Mouse (Mus musculus) liver, embryonic 15.5 days (tissue): ENCODE results near the gene Exoc3l4. TPM values are rescaled to one million over a fixed set of nuclear protein-coding genes. Genes with fewer than 3 reads are reported as not detected.

ENCODE experiments used
- ATAC-seq: fragments of 200-750 bp; cut with Nextera tagmentation; 2 replicates; pipeline ENCODE4 v1.8.0; 2017; ENCODE audit warnings: moderate number of reproducible peaks, mild to moderate bottlenecking, moderate library complexity; ENCODE audit not compliant: insufficient read depth
- H3K27ac ChIP-seq: fragments of 300-500 bp; sonication (generic); replicated peaks from 2 replicates; pipeline ENCODE4 v1.5.1; 2015; ENCODE audit warnings: mild to moderate bottlenecking, inconsistent platforms
- H3K27me3 ChIP-seq: fragments of 300-500 bp; sonication (generic); 2 replicates; pipeline ENCODE4 v1.6.1; 2015; ENCODE audit warnings: mild to moderate bottlenecking, inconsistent platforms
- H3K36me3 ChIP-seq: fragments of 300-500 bp; sonication (generic); replicated peaks from 2 replicates; pipeline ENCODE4 v1.6.1; 2015; ENCODE audit warnings: moderate library complexity, mild to moderate bottlenecking, inconsistent platforms
- H3K4me1 ChIP-seq: fragments of 300-500 bp; sonication (generic); replicated peaks from 2 replicates; pipeline ENCODE4 v1.6.1; 2015; ENCODE audit warnings: inconsistent platforms
- H3K4me2 ChIP-seq: fragments of 300-500 bp; sonication (generic); 2 replicates; pipeline ENCODE4 v1.6.1; 2015; ENCODE audit warnings: moderate library complexity, mild to moderate bottlenecking, inconsistent platforms
- H3K4me3 ChIP-seq: fragments of 300-500 bp; sonication (generic); replicated peaks from 2 replicates; pipeline ENCODE4 v1.5.1; 2015; ENCODE audit warnings: mild to moderate bottlenecking, inconsistent platforms
- H3K9ac ChIP-seq: fragments of 300-500 bp; sonication (generic); 2 replicates; pipeline ENCODE4 v1.6.1; 2015; ENCODE audit warnings: moderate library complexity, mild to moderate bottlenecking, inconsistent platforms
- H3K9me3 ChIP-seq: fragments of 300-500 bp; sonication (generic); replicated peaks from 2 replicates; pipeline ENCODE4 v1.6.1; 2016; ENCODE audit warnings: inconsistent platforms
- WGBS: fragments of 180-500 bp; shearing (Covaris S2); methylation state at CpG from one replicate; pipeline ENCODE4 v1.1.7; 2015; ENCODE audit warnings: mixed read lengths; ENCODE audit not compliant: insufficient replicate concordance; 5-methylcytosine and 5-hydroxymethylcytosine counted together
- polyA plus RNA-seq: library from polyadenylated mRNA; unstranded; fragments of >200 nt; fragmentation: Nextera tagmentation; extraction: Ambion mirVana; gene quantifications from 2 replicates; pipeline ENCODE4 v1.2.1, GENCODE M21; 2015

Exoc3l4 gene
- polyA plus RNA-seq, 1 experiment from 2014 or later = 23.5 TPM

GRCm38 (mm10) chr12:111377986-111378490, 38.8 kb upstream of the Exoc3l4 start:
- H3K9ac ChIP-seq = peak overlapping the region; percentile 59
- H3K4me1 ChIP-seq = peaks cover 23% of the 10 kb centered on the region
- H3K36me3 ChIP-seq = no peaks in the 10 kb centered on the region
- peaks cover 80% of the 10 kb centered on the region for H3K27me3 ChIP-seq
- peak overlapping the region; percentile 68 for H3K4me3 ChIP-seq
- H3K9me3 ChIP-seq = no peaks in the 10 kb centered on the region
- H3K4me2 ChIP-seq = peak overlapping the region; percentile 74
- ATAC-seq = peak; percentile 22
- WGBS = under 1% methylated on average over 32 of the region's 32 CpGs
- H3K27ac ChIP-seq = 0 out of 2 replicates have a peak overlapping the region, but pooled peaks have one; percentile 41

- peaks cover 23% of the 10 kb centered on the region for H3K4me1 ChIP-seq
- no peak overlapping the region for H3K9ac ChIP-seq
- H3K4me3 ChIP-seq = no peak overlapping the region
- no peaks in the 10 kb centered on the region for H3K9me3 ChIP-seq
- no peak for ATAC-seq
- no peaks in the 10 kb centered on the region for H3K36me3 ChIP-seq
- peak overlapping the region; percentile 74; the same call in 1 of the 2 replicates for H3K4me2 ChIP-seq
- WGBS = 64% methylated on average over 12 of the region's 12 CpGs
- H3K27ac ChIP-seq = no peak overlapping the region
- H3K27me3 ChIP-seq = peaks cover 87% of the 10 kb centered on the region
These were observed 38.0 kb upstream of the Exoc3l4 start for GRCm38 (mm10) chr12:111378812-111379211.

- ATAC-seq = no peak
- no peaks in the 10 kb centered on the region for H3K9me3 ChIP-seq
- H3K27ac ChIP-seq = peak overlapping the region; percentile 19; the same call in 1 of the 2 replicates
- H3K27me3 ChIP-seq = peaks cover 25% of the 10 kb centered on the region
- no peak overlapping the region for H3K4me2 ChIP-seq
- WGBS = 64% methylated on average over 13 of the region's 13 CpGs
- H3K9ac ChIP-seq = no peak overlapping the region
- no peak overlapping the region for H3K4me3 ChIP-seq
- no peaks in the 10 kb centered on the region for H3K36me3 ChIP-seq
- peaks cover 7% of the 10 kb centered on the region; the same call in 1 of the 2 replicates for H3K4me1 ChIP-seq
These were observed 30.8 kb upstream of the Exoc3l4 start for GRCm38 (mm10) chr12:111385883-111386641.

- no peak overlapping the region for H3K4me2 ChIP-seq
- H3K4me1 ChIP-seq = peaks cover 7% of the 10 kb centered on the region; the same call in 1 of the 2 replicates
- no peaks in the 10 kb centered on the region for H3K36me3 ChIP-seq
- H3K9ac ChIP-seq = no peak overlapping the region
- no peaks in the 10 kb centered on the region for H3K9me3 ChIP-seq
- peak; percentile 73 for ATAC-seq
- WGBS = 29% methylated on average over 8 of the region's 8 CpGs
- H3K4me3 ChIP-seq = no peak overlapping the region
- H3K27me3 ChIP-seq = peaks cover 19% of the 10 kb centered on the region
- H3K27ac ChIP-seq = no peak overlapping the region
These were observed 30.1 kb upstream of the Exoc3l4 start for GRCm38 (mm10) chr12:111386642-111387120.

- no peak overlapping the region for H3K4me3 ChIP-seq
- no peak overlapping the region for H3K4me2 ChIP-seq
- H3K9me3 ChIP-seq = no peaks in the 10 kb centered on the region
- peaks cover 7% of the 10 kb centered on the region; the same call in 1 of the 2 replicates for H3K4me1 ChIP-seq
- no peak overlapping the region for H3K27ac ChIP-seq
- peaks cover 15% of the 10 kb centered on the region for H3K27me3 ChIP-seq
- ATAC-seq = no peak
- no peaks in the 10 kb centered on the region for H3K36me3 ChIP-seq
- H3K9ac ChIP-seq = no peak overlapping the region
- 77% methylated on average over 4 of the region's 4 CpGs for whole genome bisulfite sequencing
These were observed 29.7 kb upstream of the Exoc3l4 start for GRCm38 (mm10) chr12:111387146-111387545.

DNA sequence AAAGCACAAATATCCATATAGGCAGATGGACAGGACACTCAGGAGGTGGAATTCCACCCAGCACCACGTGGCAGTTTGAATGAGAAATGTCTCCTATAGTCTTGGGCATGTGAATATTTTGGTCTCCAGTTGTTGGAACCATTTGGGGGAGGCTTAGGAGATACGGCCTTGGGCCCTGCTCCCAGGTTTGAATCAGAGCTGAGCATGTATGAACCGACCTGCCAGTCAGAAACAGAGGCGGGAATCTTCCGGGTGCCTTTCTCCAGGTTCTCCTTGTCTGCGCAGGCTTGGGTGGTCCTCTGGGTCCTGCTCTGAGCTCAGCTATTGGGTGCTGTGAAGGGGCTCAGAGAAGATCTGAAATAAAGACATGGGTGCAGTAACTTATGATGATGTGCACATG, 22.8 kb upstream of the Exoc3l4 start:
- H3K36me3 ChIP-seq = no peaks in the 10 kb centered on the region
- ATAC-seq = no peak
- WGBS = 64% methylated on average over 6 of the region's 6 CpGs
- no peaks in the 10 kb centered on the region for H3K4me1 ChIP-seq
- H3K4me3 ChIP-seq = no peak overlapping the region
- H3K27me3 ChIP-seq = peaks cover 23% of the 10 kb centered on the region
- H3K4me2 ChIP-seq = no peak overlapping the region
- no peaks in the 10 kb centered on the region for H3K9me3 ChIP-seq
- no peak overlapping the region for H3K9ac ChIP-seq
- H3K27ac ChIP-seq = no peak overlapping the region

DNA sequence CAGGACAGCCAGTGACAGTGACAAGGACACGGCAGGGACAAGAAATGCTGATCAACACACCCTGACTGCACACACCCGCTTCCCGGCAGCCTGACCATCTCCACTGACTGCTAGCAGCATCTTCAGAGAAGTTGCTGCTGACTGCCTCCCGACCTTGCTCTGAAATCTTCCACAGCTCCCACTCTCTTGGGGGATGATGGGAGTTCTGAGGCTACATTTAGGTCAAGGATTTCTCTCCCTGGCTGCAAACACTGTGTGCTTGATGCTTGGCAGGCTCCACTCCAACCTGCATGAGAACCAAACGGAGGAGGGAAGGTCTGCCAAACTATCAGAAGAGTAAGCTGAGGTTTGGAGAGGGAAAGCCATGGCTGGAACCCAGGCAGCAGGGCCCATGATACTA, 19.8 kb upstream of the Exoc3l4 start:
- H3K4me3 ChIP-seq = no peak overlapping the region
- no peaks in the 10 kb centered on the region for H3K9me3 ChIP-seq
- WGBS = 45% methylated on average over 5 of the region's 5 CpGs
- H3K36me3 ChIP-seq = no peaks in the 10 kb centered on the region
- H3K27ac ChIP-seq = no peak overlapping the region
- no peak overlapping the region for H3K9ac ChIP-seq
- H3K27me3 ChIP-seq = peaks cover 38% of the 10 kb centered on the region
- ATAC-seq = no peak
- H3K4me2 ChIP-seq = no peak overlapping the region
- no peaks in the 10 kb centered on the region for H3K4me1 ChIP-seq

DNA sequence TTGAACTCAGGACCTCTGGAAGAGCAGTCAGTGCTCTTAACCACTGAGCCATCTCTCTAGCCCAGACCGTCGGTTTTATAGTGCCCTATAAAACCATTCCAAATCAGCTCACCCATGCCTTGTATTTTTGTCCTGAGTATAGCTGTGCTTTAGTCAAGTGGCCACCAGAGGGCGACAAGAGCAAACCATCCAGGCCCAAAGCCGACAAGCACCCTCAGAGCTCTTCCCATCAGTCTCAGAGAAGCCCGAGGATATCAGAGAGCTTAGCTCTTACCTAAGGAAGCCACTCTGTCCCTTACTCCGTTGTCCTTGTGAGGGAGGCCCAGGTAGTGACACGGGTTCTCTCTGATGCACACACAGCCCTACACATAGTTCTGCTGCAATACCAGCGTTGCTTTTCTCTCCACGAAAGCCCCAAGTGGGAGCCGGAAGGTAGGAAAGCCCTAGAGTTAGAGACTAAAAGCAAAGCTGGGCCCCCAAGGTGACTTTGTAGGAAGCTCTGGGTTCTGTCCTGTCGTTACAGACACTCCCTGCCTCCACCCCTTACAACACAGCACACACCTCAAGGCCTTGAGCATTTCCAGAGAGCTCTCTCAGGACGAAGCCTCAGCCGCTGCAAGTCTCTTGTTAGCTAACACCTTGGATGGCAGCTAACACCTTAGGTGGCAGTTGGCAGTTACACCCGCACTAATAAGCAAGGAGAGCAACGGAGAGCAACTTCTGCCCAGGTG, 15.2 kb upstream of the Exoc3l4 start:
- no peak overlapping the region for H3K4me2 ChIP-seq
- no peak overlapping the region for H3K4me3 ChIP-seq
- H3K27me3 ChIP-seq = peaks cover 67% of the 10 kb centered on the region
- no peaks in the 10 kb centered on the region for H3K9me3 ChIP-seq
- no peaks in the 10 kb centered on the region for H3K36me3 ChIP-seq
- no peak overlapping the region for H3K9ac ChIP-seq
- no peaks in the 10 kb centered on the region for H3K4me1 ChIP-seq
- no peak for ATAC-seq
- WGBS = 19% methylated on average over 15 of the region's 15 CpGs
- no peak overlapping the region for H3K27ac ChIP-seq

DNA sequence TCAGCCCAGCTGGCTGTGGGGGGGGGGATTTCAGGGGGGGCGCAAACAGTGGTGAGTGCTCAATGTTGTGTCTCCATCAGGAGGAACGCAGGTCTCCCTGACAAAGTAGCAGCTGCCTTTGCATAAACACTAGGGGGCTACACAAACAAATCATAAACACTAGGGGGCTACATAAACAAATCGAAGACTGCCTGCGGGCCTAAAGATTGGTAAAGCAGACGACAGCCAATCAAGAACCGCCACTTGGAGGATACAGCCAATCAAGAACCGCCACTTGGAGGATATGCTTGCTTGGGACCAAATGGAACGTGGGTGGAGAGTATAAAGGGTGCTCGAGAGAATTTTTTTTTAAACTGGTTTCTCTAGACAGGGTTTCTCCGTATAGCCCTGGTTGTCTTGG, 11.9 kb upstream of the Exoc3l4 start:
- Histone ChIP-seq H3K9me3 (no peaks in the 10 kb centered on the region), H3K4me1 (0 out of 2 replicates have a peak, but pooled peaks cover 4% of the 10 kb centered on the region), H3K4me3 (no peak overlapping the region), H3K27ac (no peak overlapping the region), H3K9ac (no peak overlapping the region), H3K36me3 (no peaks in the 10 kb centered on the region), H3K4me2 (no peak overlapping the region), H3K27me3 (peaks cover 76% of the 10 kb centered on the region)
- no peak for ATAC-seq
- WGBS = 53% methylated on average over 10 of the region's 10 CpGs

GRCm38 (mm10) chr12:111406622-111407021, 10.2 kb upstream of the Exoc3l4 start, which contains the start of gene Lbhd2:
TSS of gene Lbhd2 (plus strand) at chr12:111406809.
- 8% methylated on average over 24 of the region's 24 CpGs for WGBS
- Histone ChIP-seq H3K27me3 (peaks cover 74% of the 10 kb centered on the region), H3K4me2 (peak within 1 kb of the TSS; percentile 27; the same call in 1 of the 2 replicates), H3K4me3 (no peak within 1 kb of the TSS), H3K27ac (no peak within 1 kb of the TSS), H3K4me1 (0 out of 2 replicates have a peak, but pooled peaks cover 4% of the 10 kb centered on the region), H3K9ac (no peak within 1 kb of the TSS), H3K36me3 (no peaks in the 10 kb centered on the region), H3K9me3 (no peaks in the 10 kb centered on the region)
- no peak for ATAC-seq

DNA sequence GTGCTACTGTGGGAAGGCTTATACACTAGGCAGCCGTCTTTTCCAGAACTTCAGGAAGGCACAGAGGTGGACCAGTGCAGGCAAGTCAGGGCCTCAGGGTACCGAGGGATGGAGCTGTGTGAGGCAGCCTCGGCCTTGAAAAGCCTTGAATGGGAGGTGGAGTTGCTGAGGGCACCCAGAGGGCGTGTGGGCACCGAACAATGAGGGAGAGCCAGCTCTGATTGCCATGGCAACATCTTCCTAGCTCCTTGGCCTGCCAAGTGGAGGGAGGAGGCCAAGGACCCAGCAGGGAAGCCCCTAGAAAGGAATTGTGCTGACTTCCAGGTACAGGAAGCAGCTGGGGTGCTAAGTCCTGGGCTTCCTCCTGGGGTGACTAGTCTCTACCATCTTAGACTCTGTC, 7.2 kb upstream of the Exoc3l4 start:
- no peak overlapping the region for H3K4me2 ChIP-seq
- H3K9ac ChIP-seq = no peak overlapping the region
- H3K27me3 ChIP-seq = peaks cover 74% of the 10 kb centered on the region
- ATAC-seq = no peak
- H3K9me3 ChIP-seq = no peaks in the 10 kb centered on the region
- H3K4me1 ChIP-seq = peaks cover 19% of the 10 kb centered on the region
- H3K36me3 ChIP-seq = no peaks in the 10 kb centered on the region
- no peak overlapping the region for H3K27ac ChIP-seq
- no peak overlapping the region for H3K4me3 ChIP-seq
- WGBS = 30% methylated on average over 5 of the region's 5 CpGs
